Mouse (Mus musculus) E14TG2a.4 (cell line): ENCODE measurements at regions not wholly inside any gene's neighbourhood (a gene's known extent, or its start where the extent isn't known, plus 50 kb on each side); places are given as distances from the start of the nearest gene placed in this dataset.
"Not testable (repeated sequence)": the region's sequence is repeated elsewhere in the genome, so short reads cannot be mapped to it uniquely, and the experiment has no call there.

Experiments
- CTCF ChIP-seq: conservative IDR thresholded peaks from 2 replicates; pipeline ENCODE4 v1.5.1; 2014; ENCODE audit warnings: low read length
- NANOG ChIP-seq: IDR thresholded peaks from 2 replicates; pipeline ENCODE4 v1.6.1; 2014; ENCODE audit warnings: borderline replicate concordance, low read length, mixed read lengths
- POU5F1 ChIP-seq: IDR thresholded peaks from 2 replicates; pipeline ENCODE4 v1.6.1; 2014; ENCODE audit warnings: low read length, borderline replicate concordance

DNA sequence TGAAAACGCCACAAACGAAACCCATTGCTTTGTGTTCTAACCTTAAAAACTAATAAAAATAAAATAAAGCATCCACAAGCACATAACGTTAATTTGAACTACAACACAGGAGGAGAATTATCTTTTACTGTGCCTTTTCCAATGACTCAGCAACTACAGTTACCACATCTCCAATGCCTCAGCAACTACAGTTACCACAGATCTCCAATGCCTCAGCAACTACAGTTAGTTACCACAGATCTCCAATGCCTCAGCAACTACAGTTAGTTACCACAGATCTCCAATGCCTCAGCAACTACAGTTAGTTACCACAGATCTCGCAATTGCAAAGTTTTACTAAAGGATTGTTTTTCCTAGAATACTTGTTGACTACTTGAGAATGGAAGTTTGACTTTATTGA, 248.7 kb downstream of the Kctd12 start:
- TF ChIP-seq CTCF, POU5F1, NANOG: not testable (repeated sequence)
